Mouse (Mus musculus): ENCODE data around the gene Synrg.
A peak's percentile ranks its signal among the peaks of the same experiment; 100 is the strongest.

Gene Synrg

GRCm38 (mm10) chr11:84042808-84043762 is 78.9 kb downstream of the Synrg start:
- DNase-seq (ENCODE audit: extremely low spot score) = peak; percentile 67

- no peak for DNase-seq (ENCODE audit: extremely low spot score)
These were observed 80.8 kb downstream of the Synrg start for GRCm38 (mm10) chr11:84044988-84045387.

- DNase-seq (ENCODE audit: extremely low spot score) = no peak
These were observed 83.0 kb downstream of the Synrg start for GRCm38 (mm10) chr11:84047270-84047669.

GRCm38 (mm10) chr11:84048411-84048810 is 84.2 kb downstream of the Synrg start:
- DNase-seq (ENCODE audit: extremely low spot score) = no peak

- no peak for DNase-seq (ENCODE audit: extremely low spot score)
These were observed 88.8 kb downstream of the Synrg start for GRCm38 (mm10) chr11:84053055-84053454.

- DNase-seq (ENCODE audit: extremely low spot score) = no peak
These were observed 89.4 kb downstream of the Synrg start for GRCm38 (mm10) chr11:84053524-84054163.

GRCm38 (mm10) chr11:84057418-84057817 is 93.2 kb downstream of the Synrg start:
- no peak for DNase-seq (ENCODE audit: extremely low spot score)

- DNase-seq (ENCODE audit: extremely low spot score) = no peak
These were observed 95.6 kb downstream of the Synrg start for GRCm38 (mm10) chr11:84059784-84060183.

- no peak for DNase-seq (ENCODE audit: extremely low spot score)
These were observed 96.4 kb downstream of the Synrg start for GRCm38 (mm10) chr11:84060635-84061034.

GRCm38 (mm10) chr11:84061881-84062280 is 97.7 kb downstream of the Synrg start:
- no peak for DNase-seq (ENCODE audit: extremely low spot score)

GRCm38 (mm10) chr11:84062805-84063204 is 98.6 kb downstream of the Synrg start:
- DNase-seq (ENCODE audit: extremely low spot score) = peak; percentile 29

- DNase-seq (ENCODE audit: extremely low spot score) = no peak
These were observed 99.5 kb downstream of the Synrg start for GRCm38 (mm10) chr11:84063631-84064209.

- DNase-seq (ENCODE audit: extremely low spot score) = peak; percentile 30
These were observed 101.8 kb downstream of the Synrg start for GRCm38 (mm10) chr11:84066071-84066481.

GRCm38 (mm10) chr11:84066927-84067645 is 102.9 kb downstream of the Synrg start:
- DNase-seq (ENCODE audit: extremely low spot score) = peak; percentile 40

- DNase-seq (ENCODE audit: extremely low spot score) = peak; percentile 58
These were observed 103.5 kb downstream of the Synrg start for GRCm38 (mm10) chr11:84067720-84068190.

GRCm38 (mm10) chr11:84068191-84069033 is 104.2 kb downstream of the Synrg start:
- DNase-seq (ENCODE audit: extremely low spot score) = peak; percentile 65

GRCm38 (mm10) chr11:84069034-84069370 is 104.8 kb downstream of the Synrg start, which contains the start of gene Dusp14:
Gene Dusp14 (minus strand): TSS chr11:84069261.
- peak; percentile 23 for DNase-seq (ENCODE audit: extremely low spot score)

GRCm38 (mm10) chr11:84072904-84073651 is 108.8 kb downstream of the Synrg start:
- peak; percentile 19 for DNase-seq (ENCODE audit: extremely low spot score)

GRCm38 (mm10) chr11:84073816-84074764 is 109.9 kb downstream of the Synrg start:
- no peak for DNase-seq (ENCODE audit: extremely low spot score)
